Mouse (Mus musculus): ENCODE measurements at regions not wholly inside any gene's neighbourhood (a gene's known extent, or its start where the extent isn't known, plus 50 kb on each side); places are given as distances from the start of the nearest gene placed in this dataset.
"Not testable (repeated sequence)": the region's sequence is repeated elsewhere in the genome, so short reads cannot be mapped to it uniquely, and the experiment has no call there.

DNA sequence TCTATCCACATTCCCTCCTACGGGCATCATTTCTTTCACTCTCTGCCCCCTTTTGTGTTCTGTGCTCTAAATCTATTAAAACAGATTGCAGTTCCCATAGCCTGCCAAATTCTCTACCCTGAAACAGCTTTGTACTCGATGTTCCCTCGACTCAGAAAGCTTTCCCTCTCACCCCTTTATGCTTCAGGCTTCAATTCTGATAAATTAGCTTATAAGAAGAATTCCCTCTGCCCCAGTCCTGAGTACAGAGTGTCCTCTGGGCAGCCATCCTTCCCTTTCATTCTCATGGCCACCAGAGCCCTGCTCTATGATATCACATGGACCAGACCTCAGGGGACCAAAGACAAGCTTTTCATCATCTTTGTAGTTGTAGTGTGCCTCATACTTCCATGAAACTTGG, 163.6 kb downstream of the Cartpt start:
- no peak for DNase-seq (ENCODE audit: low read depth)

DNA sequence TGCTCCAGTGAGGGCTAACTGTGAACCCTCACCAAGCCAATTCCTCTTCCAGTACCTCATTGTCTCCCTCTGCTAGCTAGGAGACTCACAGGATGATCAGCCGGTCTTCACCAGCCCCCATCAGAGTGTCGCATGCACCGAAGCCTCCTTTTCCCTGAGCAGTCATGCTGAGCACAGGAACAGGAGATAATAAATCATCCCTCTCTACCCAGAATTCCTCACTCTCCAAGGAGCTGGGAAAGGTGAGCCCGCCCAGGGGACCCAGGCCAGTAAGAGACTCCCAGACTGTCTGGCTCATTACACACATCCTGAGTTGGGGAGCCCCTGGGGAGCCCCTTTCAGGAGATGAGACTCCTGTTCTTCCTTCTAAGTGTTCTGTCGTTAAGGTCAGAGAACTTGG, 171.7 kb downstream of the Cartpt start:
- DNase-seq (ENCODE audit: low read depth), result no peak

- no peak for DNase-seq (ENCODE audit: low read depth)
Observed at GRCm38 (mm10) chr13:99724245-99724644, 176.6 kb downstream of the Cartpt start.

DNA sequence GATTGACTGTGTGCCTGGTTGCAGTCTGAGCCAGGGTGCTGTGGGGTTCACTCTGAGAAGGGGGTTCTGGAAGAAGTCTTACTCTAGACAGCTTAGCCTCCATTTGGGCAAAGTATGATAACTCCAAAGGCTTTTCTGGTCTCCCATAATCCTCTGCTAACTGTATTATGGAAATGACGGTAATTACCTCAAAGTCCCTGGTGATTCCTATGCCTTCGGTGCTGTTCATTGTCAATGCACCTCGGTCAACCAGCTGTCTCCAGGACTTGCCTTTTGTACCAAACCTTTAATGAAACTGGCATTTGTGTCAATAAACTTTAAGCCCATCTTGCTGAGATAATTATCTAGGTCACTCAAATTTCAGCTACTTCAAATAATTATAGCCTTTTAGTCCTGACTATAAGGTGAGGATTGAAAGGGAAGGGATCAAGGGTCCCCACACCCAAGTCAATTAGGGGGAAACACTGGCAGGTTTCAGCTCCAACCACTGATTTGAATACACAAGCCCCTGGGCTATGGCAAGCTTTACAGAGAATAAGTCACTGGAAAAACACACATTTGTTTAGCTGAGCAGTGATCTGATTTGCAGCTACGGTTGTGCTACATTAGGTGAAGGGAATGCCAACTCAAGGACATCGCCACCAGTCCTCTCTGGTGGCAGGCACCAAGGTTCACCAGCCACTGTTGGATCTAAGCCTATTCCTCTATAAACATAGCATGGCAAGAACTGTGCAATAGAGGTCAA, 177.5 kb downstream of the Cartpt start:
- no peak for DNase-seq (ENCODE audit: low read depth)

- no peak for DNase-seq (ENCODE audit: low read depth)
Observed at GRCm38 (mm10) chr13:99720566-99720965, 180.3 kb downstream of the Cartpt start.

DNA sequence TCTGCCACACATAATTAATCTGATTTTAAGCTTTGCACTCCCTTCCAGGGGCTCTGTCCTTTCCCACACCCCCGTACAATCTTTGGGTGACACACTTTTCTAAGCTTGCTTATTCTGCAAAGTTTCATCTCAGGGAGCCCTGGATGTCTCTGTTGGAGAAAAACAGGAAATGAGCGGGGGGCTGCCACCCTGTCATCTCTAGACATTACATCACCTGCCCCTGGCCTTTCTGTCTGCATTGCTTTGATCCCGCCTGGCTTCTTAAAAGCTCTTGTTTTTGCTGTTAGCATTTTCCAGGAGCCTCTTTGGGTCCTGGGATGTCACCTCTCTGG, 180.2 kb upstream of the Map1b start:
- DNase-seq (ENCODE audit: low read depth), result no peak

GRCm38 (mm10) chr13:99695874-99696558, 179.7 kb upstream of the Map1b start:
- no peak for DNase-seq (ENCODE audit: low read depth)

DNA sequence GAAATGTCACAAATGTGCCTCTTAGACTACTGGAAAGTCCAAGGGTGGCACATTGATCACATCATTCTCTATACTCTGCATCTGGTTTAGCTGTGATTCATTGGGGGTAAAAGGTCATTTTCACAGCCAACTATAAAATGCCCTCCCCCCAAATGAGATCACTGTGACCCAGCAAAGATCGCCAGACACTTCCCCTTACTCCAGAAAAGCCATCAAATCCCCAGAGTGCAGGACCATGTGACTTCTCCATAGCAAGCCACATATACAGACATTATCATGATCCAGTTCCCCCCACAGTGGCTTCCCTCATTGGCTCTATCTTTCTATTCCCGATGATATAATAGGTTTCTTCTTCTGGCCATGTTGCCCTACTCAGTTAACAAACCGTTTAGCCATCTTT, 163.6 kb upstream of the Map1b start:
- DNase-seq (ENCODE audit: low read depth), result no peak

DNA sequence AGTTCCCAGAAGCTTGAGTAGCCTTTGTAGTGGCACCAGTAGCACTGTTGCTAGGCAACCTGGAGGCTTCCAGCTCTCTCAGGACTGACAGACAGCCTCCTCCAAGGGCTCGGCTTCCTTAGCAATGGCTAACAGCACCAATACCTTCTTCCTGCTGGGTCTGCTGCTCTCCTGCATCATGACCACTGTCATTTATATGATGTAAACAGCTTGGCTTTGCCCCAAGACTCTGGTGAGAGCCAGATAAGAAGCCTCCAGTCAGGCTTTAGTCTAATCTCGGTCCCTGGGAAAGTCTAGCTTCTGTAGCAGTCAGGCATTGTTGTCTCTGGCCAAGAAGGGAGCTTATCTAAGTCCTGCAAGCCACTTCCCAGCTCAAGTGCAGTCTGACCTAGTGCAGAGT, 163.1 kb upstream of the Map1b start:
- DNase-seq (ENCODE audit: low read depth), result no peak

GRCm38 (mm10) chr13:99676393-99676792, 160.1 kb upstream of the Map1b start:
- no peak for DNase-seq (ENCODE audit: low read depth)

DNA sequence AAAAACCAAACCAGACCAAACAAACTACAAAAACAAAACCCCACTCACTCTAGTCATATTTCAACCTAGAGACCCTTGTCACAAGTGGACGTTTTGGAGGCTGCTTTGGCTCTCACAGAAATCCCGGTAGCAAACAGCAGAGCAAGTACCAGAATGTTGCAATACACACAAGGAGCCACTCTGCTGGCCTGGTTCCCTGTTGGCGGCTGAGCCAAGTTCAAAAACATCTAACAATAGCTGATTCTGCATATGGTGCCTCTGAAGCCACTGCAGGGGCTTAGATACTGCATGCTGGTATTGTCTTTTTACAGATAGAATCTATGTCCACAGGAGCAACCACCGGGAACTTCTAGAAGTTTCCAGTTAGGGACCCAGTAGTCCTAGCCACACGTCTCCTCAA, 159.6 kb upstream of the Map1b start:
- peak; percentile 18 for DNase-seq (ENCODE audit: low read depth)

DNA sequence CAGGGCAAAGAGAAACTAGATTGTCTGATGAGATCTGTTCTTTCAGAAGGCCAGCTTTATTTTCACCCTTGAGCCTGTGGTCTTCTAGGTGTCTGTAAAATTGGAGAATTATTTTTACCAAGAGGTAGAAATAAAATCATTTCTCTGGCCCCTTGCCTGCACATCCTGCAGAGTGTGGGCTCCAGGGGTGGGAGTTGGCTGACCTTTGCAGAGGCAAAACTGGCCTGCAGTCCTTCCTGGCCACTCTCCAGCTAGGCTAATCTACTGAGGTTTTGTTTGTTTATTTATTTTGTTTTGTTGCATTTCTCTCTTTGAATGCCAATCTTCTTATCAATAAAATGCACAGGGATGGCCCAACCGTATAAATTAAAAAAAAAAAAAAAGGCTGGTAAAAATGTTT, 156.4 kb upstream of the Map1b start:
- no peak for DNase-seq (ENCODE audit: low read depth)

GRCm38 (mm10) chr13:99671747-99672146, 155.4 kb upstream of the Map1b start:
- DNase-seq (ENCODE audit: low read depth), result no peak

- no peak for DNase-seq (ENCODE audit: low read depth)
Observed at GRCm38 (mm10) chr13:99669987-99670534, 153.7 kb upstream of the Map1b start.

DNA sequence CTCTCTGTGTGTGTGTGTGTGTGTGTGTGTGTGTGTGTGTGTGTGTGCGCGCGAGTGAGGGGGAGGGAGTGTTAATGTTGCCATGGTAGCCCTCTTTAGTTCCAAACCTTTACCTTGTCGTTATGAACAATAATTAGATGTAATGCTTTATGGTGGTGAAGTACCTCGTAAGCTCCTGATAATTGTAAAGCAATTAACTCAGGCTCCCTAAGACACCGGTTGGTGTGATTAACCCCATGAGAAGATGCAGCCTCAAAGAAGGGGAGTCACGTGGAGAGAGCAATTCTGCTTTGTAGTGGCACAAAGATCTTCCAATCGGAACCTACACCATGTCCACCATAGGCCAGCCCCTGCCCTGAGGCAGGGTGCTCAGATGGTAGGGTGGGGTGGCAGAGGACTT, 152.3 kb upstream of the Map1b start:
- no peak for DNase-seq (ENCODE audit: low read depth)

DNA sequence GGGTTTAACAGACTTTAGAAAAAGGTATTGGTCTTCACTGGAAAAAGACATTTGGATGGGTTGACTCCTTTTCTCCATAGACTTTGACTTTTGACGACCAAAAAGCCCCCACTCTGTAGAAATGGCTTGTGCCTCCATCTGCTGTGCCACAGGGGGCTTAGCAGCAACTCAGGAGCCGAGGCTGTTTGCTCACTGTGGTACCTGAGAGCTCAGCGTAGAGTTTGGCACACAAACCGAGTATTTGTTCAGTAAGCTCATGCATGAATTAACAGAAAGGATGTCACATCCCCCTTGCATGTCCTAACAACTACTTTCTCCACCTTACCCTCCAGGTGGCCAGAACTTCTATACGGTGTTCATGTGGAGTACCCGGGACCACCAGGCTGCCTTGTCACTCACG, 149.7 kb upstream of the Map1b start:
- DNase-seq (ENCODE audit: low read depth), result no peak

- not testable (repeated sequence) for DNase-seq (ENCODE audit: low read depth)
Observed at GRCm38 (mm10) chr13:99663422-99663821, 147.1 kb upstream of the Map1b start.

DNA sequence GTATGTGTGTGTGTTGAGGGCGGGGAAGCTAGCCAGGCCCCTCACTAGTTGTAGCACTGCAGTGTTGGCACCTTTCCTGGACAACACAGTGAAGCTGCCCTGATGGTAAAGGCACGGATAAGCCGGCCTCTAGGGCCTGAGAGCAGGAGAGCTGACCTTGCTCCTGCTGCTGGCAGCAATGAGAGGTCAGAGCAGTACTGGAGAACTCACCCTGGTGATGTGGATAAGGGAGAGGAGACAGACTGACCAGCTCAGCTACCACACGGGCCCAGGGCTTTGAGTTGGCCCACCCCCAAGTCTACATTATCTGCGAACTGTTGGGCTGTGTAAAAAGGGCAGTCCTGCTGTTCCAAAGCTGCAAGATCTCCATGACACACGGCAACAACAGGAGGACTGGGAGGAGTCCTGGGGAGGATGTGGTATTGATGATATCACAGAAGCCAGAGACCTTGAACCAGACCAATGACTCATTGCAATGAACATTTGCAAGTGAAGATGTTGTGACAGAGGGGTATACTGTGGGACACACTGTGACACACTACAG, 131.4 kb upstream of the Map1b start:
- DNase-seq (ENCODE audit: low read depth), result no peak

DNA sequence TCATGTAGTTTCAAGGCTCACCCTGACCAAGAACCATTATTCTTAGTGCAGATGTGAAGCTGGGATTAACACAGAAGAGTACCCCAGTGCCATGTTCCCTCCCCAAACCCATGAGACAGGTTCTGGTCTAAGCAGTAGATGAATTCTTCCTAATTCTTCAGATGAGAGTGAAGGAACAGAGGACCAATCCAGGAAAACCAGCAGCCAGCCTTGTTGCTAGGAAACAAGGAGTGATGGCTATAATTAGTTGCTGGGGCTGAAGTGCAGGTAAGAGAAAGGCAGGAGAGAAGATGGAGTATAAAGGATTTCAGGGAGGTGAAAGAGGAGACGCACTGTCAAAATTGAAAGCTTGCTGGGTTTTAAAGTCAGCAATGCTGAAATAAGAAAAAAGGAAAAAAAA, 128.4 kb upstream of the Map1b start:
- no peak for DNase-seq (ENCODE audit: low read depth)

GRCm38 (mm10) chr13:99642811-99643210, 126.5 kb upstream of the Map1b start:
- DNase-seq (ENCODE audit: low read depth), result no peak

DNA sequence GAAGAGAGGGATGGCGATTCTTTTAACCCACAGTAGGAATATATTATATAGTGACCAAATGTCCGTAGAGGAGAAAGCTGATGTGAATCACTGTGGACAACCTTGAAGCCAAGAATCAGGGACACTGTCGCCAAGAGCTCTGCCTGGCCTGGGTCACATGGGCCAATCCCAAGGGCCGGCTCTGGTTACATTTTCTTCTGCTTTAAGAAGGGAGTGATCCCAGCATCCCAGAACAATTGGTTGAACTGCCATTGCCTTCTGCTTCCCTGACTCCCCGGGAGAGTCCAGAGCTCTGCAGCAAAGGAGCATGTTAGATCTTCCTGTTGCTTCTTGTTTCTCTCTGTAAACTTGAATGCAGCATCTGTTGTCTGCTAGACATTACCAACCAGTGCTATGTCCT, 126.0 kb upstream of the Map1b start:
- no peak for DNase-seq (ENCODE audit: low read depth)

DNA sequence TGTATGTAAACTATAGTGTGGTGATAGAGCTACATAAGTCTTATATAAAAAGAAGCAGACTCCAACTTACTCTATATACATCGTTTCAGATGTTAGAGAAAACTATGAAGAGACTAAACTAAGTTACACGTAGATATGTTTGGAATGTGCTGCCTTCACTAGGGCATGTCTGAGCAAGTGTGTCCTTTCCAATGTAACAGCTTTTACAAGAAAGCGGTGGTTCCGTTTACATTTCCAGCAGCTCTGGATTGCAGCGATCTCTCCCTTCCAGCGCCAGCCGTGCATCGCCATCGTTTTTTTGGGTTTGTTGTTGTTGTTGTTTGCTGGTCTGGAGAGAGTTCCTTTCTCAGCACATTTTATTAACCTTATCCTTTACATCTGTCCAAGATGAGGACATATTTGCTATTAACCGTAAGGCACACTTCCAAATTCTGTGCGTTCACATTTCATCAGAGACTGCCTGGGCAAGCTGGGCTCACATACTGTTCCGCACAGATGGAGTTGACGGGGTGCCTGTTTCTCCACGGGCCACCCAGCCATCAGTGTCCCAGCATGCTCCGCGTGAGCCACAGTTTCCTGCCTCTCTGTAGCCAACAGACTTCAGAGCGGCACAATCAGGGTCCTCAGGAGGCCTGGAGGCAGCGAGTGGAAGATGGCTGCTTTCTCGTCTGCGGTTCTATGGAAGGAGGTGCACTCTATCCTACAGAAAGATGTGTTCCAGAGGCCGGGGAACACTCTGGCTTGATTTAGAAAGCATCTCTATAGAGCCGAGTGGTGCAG, 125.2 kb upstream of the Map1b start:
- no peak for DNase-seq (ENCODE audit: low read depth)

DNA sequence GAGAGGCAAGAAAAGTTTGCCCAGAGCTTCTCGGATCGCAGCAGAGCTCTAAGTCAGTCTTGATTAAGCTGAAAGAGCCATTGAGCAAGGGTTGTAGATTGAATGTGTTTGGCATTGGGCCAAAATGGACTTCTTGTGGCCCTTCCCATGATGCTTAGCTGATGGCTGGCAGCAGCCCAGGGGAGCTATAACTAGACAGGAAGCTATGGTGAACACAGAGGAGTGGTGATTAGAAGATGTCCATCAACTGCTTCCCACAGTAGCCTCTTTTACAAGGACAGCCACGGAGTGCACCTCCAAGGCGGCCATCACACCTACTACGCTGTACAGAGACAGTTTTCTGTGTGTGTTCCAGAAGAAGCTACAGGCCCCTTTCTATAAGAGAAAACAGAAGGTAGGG, 116.4 kb upstream of the Map1b start:
- no peak for DNase-seq (ENCODE audit: low read depth)
